Mouse (Mus musculus) liver, embryonic 16.5 days (tissue): ENCODE measurements at regions not wholly inside any gene's neighbourhood (a gene's known extent, or its start where the extent isn't known, plus 50 kb on each side); places are given as distances from the start of the nearest gene placed in this dataset.

Source experiments
- ATAC-seq: fragments of 200-750 bp; cut with Nextera tagmentation; 2 replicates; pipeline ENCODE4 v1.8.0; 2017; ENCODE audit warnings: low read depth, mild to moderate bottlenecking, moderate number of reproducible peaks, moderate library complexity
- H3K27ac ChIP-seq: fragments of 300-500 bp; sonication (generic); 2 replicates; pipeline ENCODE4 v1.5.1; 2014; ENCODE audit warnings: mild to moderate bottlenecking, low read length
- H3K27me3 ChIP-seq: fragments of 300-500 bp; sonication (generic); 2 replicates; pipeline ENCODE4 v1.6.1; 2014; ENCODE audit warnings: low read depth, low read length, mixed read lengths; ENCODE audit not compliant: control insufficient read depth, insufficient read depth
- H3K36me3 ChIP-seq: fragments of 300-500 bp; sonication (generic); 2 replicates; pipeline ENCODE4 v1.6.1; 2014; ENCODE audit warnings: mild to moderate bottlenecking; ENCODE audit not compliant: control insufficient read depth, insufficient read depth
- H3K4me1 ChIP-seq: fragments of 300-500 bp; sonication (generic); 2 replicates; pipeline ENCODE4 v1.6.1; 2014; ENCODE audit warnings: low read depth, low read length, mixed read lengths; ENCODE audit not compliant: control insufficient read depth
- H3K4me2 ChIP-seq: fragments of 300-500 bp; sonication (generic); 2 replicates; pipeline ENCODE4 v1.6.1; 2014; ENCODE audit warnings: low read depth, low read length, mixed read lengths
- H3K4me3 ChIP-seq: fragments of 300-500 bp; sonication (generic); 2 replicates; pipeline ENCODE4 v1.5.1; 2014; ENCODE audit warnings: low read depth, mild to moderate bottlenecking, low read length
- H3K9ac ChIP-seq: fragments of 300-500 bp; sonication (generic); 2 replicates; pipeline ENCODE4 v1.6.1; 2014; ENCODE audit warnings: low read depth, low read length
- H3K9me3 ChIP-seq: fragments of 300-500 bp; sonication (generic); replicated peaks from 2 replicates; pipeline ENCODE4 v1.6.1; 2016; ENCODE audit warnings: low read length; ENCODE audit not compliant: control insufficient read depth
- WGBS: fragments of 180-500 bp; shearing (Covaris S2); extraction: QIAGEN DNeasy Blood & Tissue Kit; methylation state at CpG from one replicate; pipeline ENCODE4 v1.1.7; 2014; ENCODE audit not compliant: insufficient replicate concordance; 5-methylcytosine and 5-hydroxymethylcytosine counted together

DNA sequence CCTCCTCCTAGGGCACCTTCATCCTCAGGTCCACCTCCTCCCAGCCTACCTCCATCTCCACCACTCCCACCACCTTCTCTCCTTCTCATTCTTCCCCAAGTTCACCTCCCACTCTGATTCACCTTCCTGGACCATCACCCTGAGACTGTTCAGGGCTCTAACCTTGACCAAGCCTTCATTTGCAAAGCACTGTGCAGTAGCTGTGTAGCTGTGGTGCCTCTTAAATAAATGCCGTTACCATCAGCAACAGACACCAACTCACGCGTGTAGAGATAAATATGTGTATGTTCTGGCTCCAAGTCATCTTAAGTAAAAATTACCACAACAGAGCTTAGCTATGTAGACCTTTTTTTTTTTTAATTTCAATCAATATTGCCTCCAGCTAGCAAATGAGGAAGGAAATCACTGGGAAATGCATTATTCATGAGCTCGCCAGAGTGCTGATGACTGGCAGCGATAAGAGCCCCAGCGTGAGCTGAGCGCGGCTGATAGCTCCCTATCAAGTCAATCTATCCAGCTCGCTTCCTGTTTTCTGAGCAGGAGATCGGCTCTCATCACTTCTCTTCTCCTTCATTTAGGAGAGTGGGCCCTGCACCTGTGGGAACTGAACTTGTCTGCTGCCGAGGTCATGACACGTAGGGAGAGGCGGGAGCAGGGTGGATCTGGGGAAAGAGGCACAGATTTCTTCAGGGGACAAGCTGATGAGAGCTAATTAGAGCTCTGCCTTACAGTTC, 185.9 kb upstream of the Six2 start:
- ATAC-seq, result no peak
- no peaks in the 10 kb centered on the region for H3K36me3 ChIP-seq
- no peaks in the 10 kb centered on the region for H3K4me1 ChIP-seq
- no peak overlapping the region for H3K27ac ChIP-seq
- no peak overlapping the region for H3K4me3 ChIP-seq
- no peak overlapping the region for H3K4me2 ChIP-seq
- no peaks in the 10 kb centered on the region for H3K9me3 ChIP-seq
- WGBS, result 5% methylated on average over 13 of the region's 13 CpGs
- no peak overlapping the region for H3K9ac ChIP-seq
- peaks cover 28% of the 10 kb centered on the region for H3K27me3 ChIP-seq

DNA sequence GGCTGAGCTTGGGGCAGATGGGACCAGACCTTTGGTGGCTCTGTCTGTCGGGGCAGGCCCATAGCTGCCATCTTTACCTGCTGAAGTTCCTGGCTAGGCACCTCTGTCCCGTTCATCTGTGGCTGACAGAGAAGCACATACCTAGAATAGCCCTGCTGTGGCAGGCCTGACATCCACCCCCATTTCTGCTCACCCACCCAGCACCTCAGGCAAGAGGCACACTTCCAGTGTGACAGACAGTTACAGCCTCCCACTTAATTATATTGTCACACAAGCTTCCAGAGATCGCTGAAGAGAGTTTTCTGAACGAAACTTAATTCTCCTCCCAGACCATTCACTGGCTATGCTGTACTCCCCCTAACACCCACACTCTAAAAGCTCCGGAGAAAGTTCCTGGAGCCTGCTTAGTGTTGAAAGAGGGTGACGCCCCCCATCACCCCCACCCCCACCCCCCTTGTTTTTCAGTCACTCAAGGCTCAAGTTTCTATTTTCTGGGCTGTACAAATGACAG, 184.9 kb upstream of the Six2 start:
- peaks cover 28% of the 10 kb centered on the region for H3K27me3 ChIP-seq
- no peaks in the 10 kb centered on the region for H3K9me3 ChIP-seq
- 35% methylated on average over 6 of the region's 6 CpGs for WGBS

DNA sequence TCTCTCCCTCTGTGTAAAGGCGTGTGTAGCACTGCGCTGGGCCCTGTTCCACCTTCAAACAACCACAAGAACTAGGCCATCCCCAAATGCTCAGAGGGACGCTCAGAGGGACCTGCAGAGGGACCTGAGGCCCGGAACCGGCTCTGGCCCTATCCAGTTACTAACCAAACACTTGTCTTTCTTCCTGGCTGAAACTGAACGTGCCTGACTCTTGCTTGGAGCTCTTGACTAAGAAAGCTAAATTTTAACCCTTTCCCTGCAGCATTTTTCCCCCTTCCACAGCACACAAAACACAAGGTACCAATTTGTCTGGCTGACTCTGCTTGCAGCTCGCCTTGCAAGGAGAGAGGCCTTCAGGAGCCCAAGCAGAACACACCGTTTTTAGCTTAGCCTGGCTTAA, 182.3 kb upstream of the Six2 start:
- Histone ChIP-seq H3K36me3 (no peaks in the 10 kb centered on the region), H3K4me2 (no peak overlapping the region), H3K9ac (no peak overlapping the region), H3K27ac (no peak overlapping the region), H3K27me3 (peaks cover 21% of the 10 kb centered on the region), H3K9me3 (no peaks in the 10 kb centered on the region), H3K4me1 (no peaks in the 10 kb centered on the region), H3K4me3 (no peak overlapping the region)
- WGBS, result 47% methylated on average over 8 of the region's 8 CpGs
- ATAC-seq, result no peak

More for the DNA sequence above, 184.9 kb upstream of the Six2 start:
- Histone ChIP-seq H3K4me2 (no peak overlapping the region), H3K9ac (no peak overlapping the region), H3K27ac (no peak overlapping the region), H3K4me3 (no peak overlapping the region), H3K4me1 (no peaks in the 10 kb centered on the region), H3K36me3 (no peaks in the 10 kb centered on the region)
- no peak for ATAC-seq

DNA sequence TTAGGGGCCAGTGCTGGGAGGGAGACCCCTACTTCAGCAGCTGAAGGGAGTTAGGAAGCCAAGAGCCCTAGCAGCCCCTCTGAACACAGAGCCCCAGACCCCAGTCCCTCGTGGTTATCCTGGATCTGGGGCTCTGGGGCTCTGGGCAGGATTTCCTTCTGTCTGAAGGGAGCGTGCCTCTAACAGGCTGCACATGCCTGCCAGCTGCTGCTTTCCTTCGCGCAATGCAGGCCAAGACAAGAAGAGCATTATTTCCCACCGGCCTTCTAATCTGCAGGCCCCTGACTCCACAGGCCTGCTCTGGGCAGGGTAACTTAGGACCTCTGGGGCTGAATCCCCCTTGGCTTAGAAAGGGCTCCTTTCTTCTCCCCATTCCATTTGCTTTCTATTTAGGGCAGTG, 181.1 kb upstream of the Six2 start:
- H3K4me2 ChIP-seq, result no peak overlapping the region
- no peaks in the 10 kb centered on the region for H3K4me1 ChIP-seq
- H3K9ac ChIP-seq, result no peak overlapping the region
- no peak overlapping the region for H3K4me3 ChIP-seq
- H3K27me3 ChIP-seq, result peaks cover 13% of the 10 kb centered on the region
- 59% methylated on average over 5 of the region's 5 CpGs for WGBS
- H3K27ac ChIP-seq, result no peak overlapping the region
- ATAC-seq, result no peak
- no peaks in the 10 kb centered on the region for H3K36me3 ChIP-seq
- H3K9me3 ChIP-seq, result no peaks in the 10 kb centered on the region

DNA sequence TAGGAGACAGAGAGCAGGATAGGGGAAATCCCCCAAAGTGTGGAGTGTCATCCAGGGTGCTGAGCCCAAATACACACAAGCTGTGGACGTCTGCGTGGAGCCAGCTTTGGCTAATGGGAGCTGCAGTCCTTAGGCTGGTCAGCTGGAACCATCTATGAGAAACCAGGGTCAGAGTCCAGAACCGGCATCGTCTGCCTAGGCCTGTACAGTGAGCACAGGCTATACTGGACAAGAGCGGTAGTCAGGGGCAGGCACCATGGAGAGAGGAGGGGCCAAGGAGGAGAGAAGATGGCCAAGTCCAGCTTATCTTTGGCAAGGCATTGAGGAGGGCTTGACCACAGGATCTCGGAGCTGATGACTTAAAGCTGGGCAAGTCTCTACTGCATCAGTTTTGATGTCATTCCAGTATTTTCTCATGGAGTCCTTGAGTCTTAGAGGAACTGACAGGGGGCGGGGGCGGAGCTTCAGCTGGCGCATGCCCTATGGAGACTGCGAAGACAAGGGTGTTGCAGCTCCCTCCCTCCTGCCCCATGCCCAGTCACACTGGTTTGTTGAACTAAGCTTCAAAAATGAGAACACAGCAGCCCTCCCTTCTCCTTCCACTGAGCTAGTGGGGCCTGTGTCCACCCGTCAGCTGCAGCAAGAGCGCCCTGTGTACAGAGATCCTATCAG, 180.0 kb upstream of the Six2 start:
- no peak overlapping the region for H3K9ac ChIP-seq
- H3K4me1 ChIP-seq, result no peaks in the 10 kb centered on the region
- no peak for ATAC-seq
- H3K4me2 ChIP-seq, result no peak overlapping the region
- H3K27ac ChIP-seq, result no peak overlapping the region
- peaks cover 3% of the 10 kb centered on the region; the same call in 1 of the 2 replicates for H3K27me3 ChIP-seq
- H3K4me3 ChIP-seq, result no peak overlapping the region
- H3K36me3 ChIP-seq, result no peaks in the 10 kb centered on the region
- no peaks in the 10 kb centered on the region for H3K9me3 ChIP-seq
- whole genome bisulfite sequencing, result 63% methylated on average over 12 of the region's 12 CpGs

DNA sequence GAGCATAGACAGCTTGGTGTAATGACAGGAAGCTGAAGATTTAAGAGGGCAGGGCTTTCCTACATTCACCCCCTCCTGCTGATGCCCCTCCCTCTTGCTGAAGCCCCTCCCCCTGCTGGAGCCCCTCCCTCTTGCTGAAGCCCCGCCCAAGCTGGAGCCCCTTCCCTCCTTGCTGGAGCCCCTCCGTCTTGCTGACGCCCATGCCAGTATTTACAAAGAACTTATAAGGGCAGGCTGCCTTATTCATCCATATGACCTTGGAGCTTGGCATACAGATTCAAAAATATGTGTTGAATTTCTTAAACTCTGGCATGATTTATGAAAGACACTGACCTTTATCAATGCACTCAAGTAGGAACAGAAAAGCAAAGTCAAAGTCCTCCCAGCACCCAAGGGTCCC, 178.5 kb upstream of the Six2 start:
- Histone ChIP-seq H3K4me1 (no peaks in the 10 kb centered on the region), H3K27ac (no peak overlapping the region), H3K4me3 (no peak overlapping the region), H3K9ac (no peak overlapping the region), H3K27me3 (no peaks in the 10 kb centered on the region), H3K9me3 (no peaks in the 10 kb centered on the region), H3K36me3 (no peaks in the 10 kb centered on the region), H3K4me2 (no peak overlapping the region)
- ATAC-seq, result no peak
- WGBS, result 60% methylated on average over 3 of the region's 3 CpGs

DNA sequence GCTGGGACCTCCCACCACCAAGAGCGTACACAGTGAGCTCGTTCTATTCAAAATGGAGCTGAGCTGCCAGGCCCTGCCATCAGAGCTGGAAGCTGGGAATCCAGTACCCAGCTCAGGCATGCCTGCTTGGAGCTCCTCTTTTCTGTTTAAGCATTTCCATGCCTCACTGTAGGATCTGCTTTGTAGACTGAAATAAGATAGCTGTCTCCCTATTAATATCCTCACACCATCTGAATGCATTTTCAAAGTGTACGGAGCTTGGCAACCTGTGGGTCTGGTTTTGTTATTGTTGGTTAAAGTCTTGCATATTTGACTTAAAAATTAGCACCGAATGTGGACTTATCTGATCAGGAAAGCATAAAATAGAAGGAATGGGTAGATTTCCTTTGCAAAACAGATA, 177.9 kb upstream of the Six2 start:
- H3K4me1 ChIP-seq, result no peaks in the 10 kb centered on the region
- 73% methylated on average over 4 of the region's 4 CpGs for WGBS
- H3K27me3 ChIP-seq, result no peaks in the 10 kb centered on the region
- H3K4me3 ChIP-seq, result no peak overlapping the region
- no peak overlapping the region for H3K9ac ChIP-seq
- H3K27ac ChIP-seq, result no peak overlapping the region
- H3K36me3 ChIP-seq, result no peaks in the 10 kb centered on the region
- no peak for ATAC-seq
- H3K9me3 ChIP-seq, result no peaks in the 10 kb centered on the region
- H3K4me2 ChIP-seq, result no peak overlapping the region

DNA sequence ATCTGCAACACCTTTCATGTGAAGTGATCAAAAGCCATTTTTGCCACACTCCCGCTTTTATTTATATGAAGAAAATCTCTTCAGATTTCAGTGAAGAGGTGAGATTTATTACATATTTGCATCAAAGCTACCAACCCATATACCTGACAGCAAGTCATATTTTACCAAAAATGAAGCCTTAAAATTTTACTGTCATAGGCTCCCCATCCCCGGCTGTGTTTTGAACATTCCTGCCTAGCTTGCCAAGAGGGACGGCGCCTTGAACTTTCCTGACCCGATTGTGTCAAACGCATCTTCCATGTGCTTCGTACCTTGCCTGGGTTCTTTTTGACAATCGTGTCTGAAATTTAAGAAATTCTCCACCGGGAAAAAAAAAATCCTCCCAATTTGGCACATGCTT, 173.3 kb upstream of the Six2 start:
- no peaks in the 10 kb centered on the region for H3K9me3 ChIP-seq

DNA sequence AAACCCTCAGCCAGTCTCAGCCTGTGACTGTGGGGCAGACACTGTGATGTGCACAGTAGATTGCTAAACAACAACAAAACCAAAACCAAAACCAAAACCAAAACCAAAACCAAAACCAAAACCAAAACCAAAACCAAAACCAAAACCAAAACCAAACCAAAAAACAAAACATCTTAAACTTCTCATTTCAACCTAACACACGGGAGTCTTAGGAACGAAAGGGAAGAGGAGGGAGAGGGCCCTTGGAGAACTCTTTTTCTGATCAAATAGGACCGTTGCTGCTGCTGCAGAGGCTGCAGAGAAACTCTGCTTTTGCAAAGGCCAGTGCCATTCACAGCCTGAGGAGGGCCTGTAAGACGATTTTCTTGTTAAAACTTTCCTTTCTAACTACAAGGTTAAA, 172.7 kb upstream of the Six2 start:
- ATAC-seq, result no peak
- H3K4me3 ChIP-seq, result no peak overlapping the region
- H3K4me1 ChIP-seq, result no peaks in the 10 kb centered on the region
- no peak overlapping the region for H3K27ac ChIP-seq
- H3K9me3 ChIP-seq, result no peaks in the 10 kb centered on the region
- H3K9ac ChIP-seq, result no peak overlapping the region
- no peak overlapping the region for H3K4me2 ChIP-seq
- no peaks in the 10 kb centered on the region for H3K36me3 ChIP-seq
- no peaks in the 10 kb centered on the region for H3K27me3 ChIP-seq
- WGBS, result 48% methylated on average over 4 of the region's 4 CpGs

More for the DNA sequence above, 173.3 kb upstream of the Six2 start:
- whole genome bisulfite sequencing, result 77% methylated on average over 9 of the region's 9 CpGs
- no peak for ATAC-seq
- Histone ChIP-seq H3K27me3 (no peaks in the 10 kb centered on the region), H3K4me3 (no peak overlapping the region), H3K4me1 (no peaks in the 10 kb centered on the region), H3K27ac (no peak overlapping the region), H3K36me3 (no peaks in the 10 kb centered on the region), H3K4me2 (no peak overlapping the region), H3K9ac (no peak overlapping the region)
